Mouse (Mus musculus) bone marrow, adult 2 months (tissue): Measurements from ENCODE around the gene Mybphl.

Source experiments
- CTCF ChIP-seq: fragments of 200-500 bp; IDR thresholded peaks from 2 replicates; pipeline ENCODE4 v1.5.1; 2011; ENCODE audit warnings: low read length, control low read depth; ENCODE audit not compliant: control insufficient read depth, insufficient read depth
- POLR2A ChIP-seq: fragments of 200-500 bp; IDR thresholded peaks from 2 replicates; pipeline ENCODE4 v1.6.1; 2011; ENCODE audit warnings: low read depth, mild to moderate bottlenecking, control low read depth, low read length, borderline replicate concordance; ENCODE audit not compliant: control insufficient read depth

GRCm38 (mm10) chr3:108368721-108369120, 4.0 kb downstream of the Mybphl start:
- no peak for TF ChIP-seq CTCF
- no peak for TF ChIP-seq POLR2A
